Mouse (Mus musculus): ENCODE results near the gene Rpp40. TPM values are rescaled to one million over a fixed set of nuclear protein-coding genes. Genes with fewer than 3 reads are reported as not detected.

Rpp40 gene
- polyA plus RNA-seq, 1 experiment from 2014 or later, result 21.7 TPM

DNA sequence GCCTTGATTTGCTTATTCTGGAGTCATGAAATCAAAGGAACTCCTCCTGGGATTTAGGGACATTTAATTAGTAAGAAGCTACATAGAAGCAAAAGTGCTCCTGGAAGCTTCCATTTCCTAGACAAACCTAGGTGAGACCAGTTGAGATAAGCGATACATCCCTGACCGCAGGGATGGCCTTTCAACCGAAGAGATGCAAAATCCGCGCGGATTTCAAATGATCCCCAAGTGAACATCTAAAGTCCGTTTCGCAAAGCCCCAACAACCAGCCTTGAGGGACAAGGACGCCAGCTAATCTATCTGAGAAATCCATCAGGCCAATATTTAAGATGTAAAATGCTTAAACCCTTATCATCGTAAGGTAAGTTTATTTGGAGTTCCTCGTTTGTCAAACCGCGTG is 781 bp downstream of the Rpp40 start:
- H3K27me3 ChIP-seq (ENCODE audit: control insufficient read depth, insufficient read depth, low read length), result no peaks in the 10 kb centered on the region
- H3K9me3 ChIP-seq (ENCODE audit: control insufficient read depth, low read length), result no peaks in the 10 kb centered on the region
- peak overlapping the region; percentile 61 for H3K4me3 ChIP-seq (ENCODE audit: low read depth, low read length)
- no peaks in the 10 kb centered on the region for H3K4me1 ChIP-seq (replicated peaks; ENCODE audit: control insufficient read depth, insufficient read depth, low read length)
- H3K9ac ChIP-seq (ENCODE audit: low read length), result peak overlapping the region; percentile 67
- H3K36me3 ChIP-seq (ENCODE audit: control insufficient read depth, insufficient read depth, low read length), result no peaks in the 10 kb centered on the region; the same call in 1 of the 2 replicates
- H3K4me2 ChIP-seq (ENCODE audit: low read depth, low read length, severe bottlenecking), result peak overlapping the region; percentile 63
- WGBS, result 3% methylated on average over 13 of the region's 13 CpGs
- DNase-seq (ENCODE audit: low spot score), result peak; percentile 50
- H3K27ac ChIP-seq (ENCODE audit: low read depth, low read length), result no peak overlapping the region
- ATAC-seq (replicated peaks; ENCODE audit: low FRiP score), result no peak

DNA sequence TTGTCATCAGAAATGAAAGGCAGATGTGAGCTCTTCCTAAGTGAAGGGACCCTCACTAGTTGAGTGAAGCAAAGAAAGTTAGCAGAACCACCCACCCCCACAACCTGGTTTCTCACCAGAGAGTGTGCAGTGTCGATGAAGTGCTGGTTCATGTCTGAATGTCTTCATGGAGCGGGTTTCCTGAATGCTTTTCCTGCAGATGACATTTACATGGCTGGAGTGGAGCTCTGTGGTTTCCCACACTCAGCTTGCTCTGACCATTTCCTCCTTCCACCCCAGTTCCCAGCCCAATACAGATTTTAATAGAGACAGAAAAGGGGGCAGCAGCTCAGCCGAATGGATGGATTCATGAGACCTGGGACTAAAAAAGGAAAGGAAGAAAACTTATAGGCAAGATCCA is 13.3 kb downstream of the Rpp40 start:
- no peak overlapping the region for H3K4me2 ChIP-seq (ENCODE audit: low read depth, low read length, severe bottlenecking)
- H3K4me3 ChIP-seq (ENCODE audit: low read depth, low read length), result no peak overlapping the region
- WGBS, result 87% methylated on average over 3 of the region's 3 CpGs
- H3K36me3 ChIP-seq (ENCODE audit: control insufficient read depth, insufficient read depth, low read length), result peaks cover 4% of the 10 kb centered on the region; the same call in 1 of the 2 replicates
- no peak overlapping the region for H3K27ac ChIP-seq (ENCODE audit: low read depth, low read length)
- H3K9me3 ChIP-seq (ENCODE audit: control insufficient read depth, low read length), result no peaks in the 10 kb centered on the region
- no peaks in the 10 kb centered on the region for H3K4me1 ChIP-seq (replicated peaks; ENCODE audit: control insufficient read depth, insufficient read depth, low read length)
- no peak for ATAC-seq (replicated peaks; ENCODE audit: low FRiP score)
- DNase-seq (ENCODE audit: low spot score), result no peak
- H3K9ac ChIP-seq (ENCODE audit: low read length), result no peak overlapping the region
- no peaks in the 10 kb centered on the region for H3K27me3 ChIP-seq (ENCODE audit: control insufficient read depth, insufficient read depth, low read length)

DNA sequence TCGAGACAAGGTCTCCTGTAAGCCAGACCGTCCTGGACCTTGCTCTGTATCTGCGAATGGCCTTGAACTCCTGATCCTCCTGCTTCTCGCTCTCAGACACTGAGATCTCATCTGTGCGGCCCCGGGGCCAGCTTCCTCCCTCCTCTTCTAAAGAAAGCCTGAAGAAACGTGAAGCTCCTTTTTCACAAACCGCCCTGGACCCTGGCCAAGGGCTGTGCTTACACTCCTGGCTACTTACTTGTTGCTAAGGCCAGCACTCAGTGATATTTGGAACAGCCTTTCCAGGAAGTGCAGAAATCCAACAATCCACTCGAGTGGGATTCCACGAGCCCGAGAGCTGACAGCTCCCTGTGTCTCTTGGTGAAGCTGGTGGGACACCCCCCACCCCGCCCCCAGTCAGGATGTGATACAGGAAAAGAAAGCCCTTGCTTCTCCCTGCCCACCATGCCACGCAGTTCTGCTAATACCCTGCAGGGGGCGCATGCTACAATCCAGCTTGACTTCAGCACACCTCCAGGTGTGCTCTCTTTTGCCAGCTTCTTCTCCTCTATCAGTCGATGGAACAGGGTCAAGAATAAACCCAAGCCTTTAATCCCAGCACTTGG is 19.9 kb downstream of the Rpp40 start:
- Histone ChIP-seq H3K4me1 (replicated peaks; ENCODE audit: control insufficient read depth, insufficient read depth, low read length) (no peaks in the 10 kb centered on the region), H3K27me3 (ENCODE audit: control insufficient read depth, insufficient read depth, low read length) (no peaks in the 10 kb centered on the region), H3K4me3 (ENCODE audit: low read depth, low read length) (no peak overlapping the region), H3K4me2 (ENCODE audit: low read depth, low read length, severe bottlenecking) (no peak overlapping the region), H3K9me3 (ENCODE audit: control insufficient read depth, low read length) (no peaks in the 10 kb centered on the region), H3K27ac (ENCODE audit: low read depth, low read length) (no peak overlapping the region), H3K36me3 (ENCODE audit: control insufficient read depth, insufficient read depth, low read length) (no peaks in the 10 kb centered on the region), H3K9ac (ENCODE audit: low read length) (no peak overlapping the region)
- DNase-seq (ENCODE audit: low spot score) (peak; percentile 69), ATAC-seq (replicated peaks; ENCODE audit: low FRiP score) (no peak)
- 39% methylated on average over 15 of the region's 15 CpGs for WGBS

DNA sequence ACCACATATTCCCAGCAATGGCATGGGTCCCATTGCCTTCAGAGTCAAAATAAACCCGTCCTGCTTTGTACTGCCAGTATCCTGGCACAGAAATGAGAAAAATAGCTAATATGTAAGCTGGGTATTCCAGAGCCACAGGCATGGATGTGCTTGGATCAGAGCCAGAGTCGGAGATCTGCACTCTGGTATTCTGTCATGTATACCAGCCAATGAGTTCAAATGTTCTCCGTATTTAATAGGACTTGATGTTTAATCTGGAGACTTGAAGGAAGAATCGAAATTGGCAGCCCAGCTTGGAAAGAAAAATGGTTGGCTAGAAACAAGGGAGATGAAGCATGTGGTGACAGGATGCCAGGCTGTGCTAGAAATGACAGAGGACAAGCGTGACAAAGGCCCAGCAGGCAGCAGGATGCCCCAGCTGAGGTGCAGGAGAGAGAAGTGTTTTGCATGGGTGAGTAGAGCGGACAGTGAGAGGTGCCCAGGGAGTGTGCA is 25.6 kb downstream of the Rpp40 start:
- H3K9me3 ChIP-seq (ENCODE audit: control insufficient read depth, low read length), result no peaks in the 10 kb centered on the region
- no peak overlapping the region for H3K27ac ChIP-seq (ENCODE audit: low read depth, low read length)
- H3K36me3 ChIP-seq (ENCODE audit: control insufficient read depth, insufficient read depth, low read length), result no peaks in the 10 kb centered on the region
- no peak for DNase-seq (ENCODE audit: low spot score)
- no peak overlapping the region for H3K4me2 ChIP-seq (ENCODE audit: low read depth, low read length, severe bottlenecking)
- no peak overlapping the region for H3K9ac ChIP-seq (ENCODE audit: low read length)
- H3K4me1 ChIP-seq (replicated peaks; ENCODE audit: control insufficient read depth, insufficient read depth, low read length), result no peaks in the 10 kb centered on the region
- no peaks in the 10 kb centered on the region for H3K27me3 ChIP-seq (ENCODE audit: control insufficient read depth, insufficient read depth, low read length)
- no peak for ATAC-seq (replicated peaks; ENCODE audit: low FRiP score)
- H3K4me3 ChIP-seq (ENCODE audit: low read depth, low read length), result no peak overlapping the region
- WGBS, result 73% methylated on average over 6 of the region's 6 CpGs

DNA sequence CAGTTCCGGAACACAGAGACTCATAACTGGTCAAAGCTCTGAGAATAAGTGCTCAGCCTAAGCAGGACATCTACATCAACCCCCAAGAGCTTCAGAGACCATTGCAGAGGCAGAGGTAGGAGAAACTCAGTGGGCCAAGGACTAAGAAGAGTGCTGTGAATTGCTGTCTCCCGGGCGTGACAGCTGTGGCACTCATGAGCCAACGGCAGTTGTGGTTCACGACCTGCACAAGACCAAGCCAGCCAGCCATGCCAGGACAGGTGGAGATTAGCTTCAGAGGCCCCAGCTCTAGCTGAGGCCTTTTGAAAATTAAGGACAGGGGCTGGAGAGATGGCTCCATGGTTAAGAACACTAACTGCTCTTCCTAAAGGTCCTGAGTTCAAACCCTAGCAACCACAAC is 26.6 kb downstream of the Rpp40 start:
- no peak for ATAC-seq (replicated peaks; ENCODE audit: low FRiP score)
- no peak for DNase-seq (ENCODE audit: low spot score)
- no peak overlapping the region for H3K9ac ChIP-seq (ENCODE audit: low read length)
- no peaks in the 10 kb centered on the region for H3K27me3 ChIP-seq (ENCODE audit: control insufficient read depth, insufficient read depth, low read length)
- WGBS, result 81% methylated on average over 5 of the region's 5 CpGs
- H3K4me3 ChIP-seq (ENCODE audit: low read depth, low read length), result no peak overlapping the region
- no peak overlapping the region for H3K4me2 ChIP-seq (ENCODE audit: low read depth, low read length, severe bottlenecking)
- H3K4me1 ChIP-seq (replicated peaks; ENCODE audit: control insufficient read depth, insufficient read depth, low read length), result no peaks in the 10 kb centered on the region
- H3K9me3 ChIP-seq (ENCODE audit: control insufficient read depth, low read length), result no peaks in the 10 kb centered on the region
- H3K27ac ChIP-seq (ENCODE audit: low read depth, low read length), result no peak overlapping the region
- no peaks in the 10 kb centered on the region for H3K36me3 ChIP-seq (ENCODE audit: control insufficient read depth, insufficient read depth, low read length)

DNA sequence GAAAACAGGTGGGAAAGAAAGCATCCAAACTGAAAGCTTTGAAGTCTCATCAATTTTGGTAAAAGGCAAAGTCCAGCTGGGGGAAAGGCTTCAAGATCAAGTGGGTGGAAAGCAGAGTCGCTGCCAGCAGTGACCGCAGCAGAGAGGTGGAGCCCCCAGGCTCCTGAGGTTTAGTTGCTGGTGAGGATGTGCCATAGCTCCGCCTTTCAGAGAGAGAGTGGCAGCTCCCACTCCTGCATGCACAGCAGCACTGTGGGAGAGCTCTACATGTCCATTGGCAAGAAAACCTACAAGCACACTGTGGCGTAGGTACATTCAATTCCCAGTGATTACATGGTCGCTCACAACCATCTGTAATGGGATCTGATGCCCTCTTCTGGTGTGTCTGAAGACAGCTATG is 27.1 kb downstream of the Rpp40 start:
- Histone ChIP-seq H3K4me1 (replicated peaks; ENCODE audit: control insufficient read depth, insufficient read depth, low read length) (no peaks in the 10 kb centered on the region), H3K4me2 (ENCODE audit: low read depth, low read length, severe bottlenecking) (no peak overlapping the region), H3K27me3 (ENCODE audit: control insufficient read depth, insufficient read depth, low read length) (no peaks in the 10 kb centered on the region), H3K36me3 (ENCODE audit: control insufficient read depth, insufficient read depth, low read length) (no peaks in the 10 kb centered on the region), H3K9ac (ENCODE audit: low read length) (no peak overlapping the region), H3K27ac (ENCODE audit: low read depth, low read length) (no peak overlapping the region), H3K9me3 (ENCODE audit: control insufficient read depth, low read length) (no peaks in the 10 kb centered on the region), H3K4me3 (ENCODE audit: low read depth, low read length) (no peak overlapping the region)
- DNase-seq (ENCODE audit: low spot score) (no peak), ATAC-seq (replicated peaks; ENCODE audit: low FRiP score) (no peak)
- WGBS, result 53% methylated on average over 5 of the region's 5 CpGs

DNA sequence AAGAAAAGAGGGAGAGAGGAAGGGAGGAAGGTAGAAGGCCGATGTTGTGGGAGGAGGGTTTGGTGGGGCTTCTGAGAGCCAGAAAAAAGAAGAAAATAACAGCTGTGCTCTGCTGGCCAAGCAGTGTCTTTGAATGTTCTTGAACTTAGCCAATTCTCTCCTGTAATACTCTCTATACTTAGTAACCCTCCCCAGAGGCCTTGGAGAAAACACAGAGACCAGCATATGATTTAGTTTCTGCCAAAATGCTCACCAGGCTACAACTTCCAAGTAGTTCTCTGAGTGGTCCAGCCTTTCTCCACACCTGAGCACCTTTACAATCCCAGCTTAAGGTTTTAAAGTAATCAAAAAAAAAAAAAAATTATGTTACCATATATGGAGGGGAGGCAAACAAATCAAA is 27.9 kb downstream of the Rpp40 start:
- H3K4me3 ChIP-seq (ENCODE audit: low read depth, low read length), result no peak overlapping the region
- no peak overlapping the region for H3K4me2 ChIP-seq (ENCODE audit: low read depth, low read length, severe bottlenecking)
- H3K27me3 ChIP-seq (ENCODE audit: control insufficient read depth, insufficient read depth, low read length), result no peaks in the 10 kb centered on the region
- H3K9me3 ChIP-seq (ENCODE audit: control insufficient read depth, low read length), result no peaks in the 10 kb centered on the region
- no peak overlapping the region for H3K27ac ChIP-seq (ENCODE audit: low read depth, low read length)
- no peak overlapping the region for H3K9ac ChIP-seq (ENCODE audit: low read length)
- no peaks in the 10 kb centered on the region for H3K4me1 ChIP-seq (replicated peaks; ENCODE audit: control insufficient read depth, insufficient read depth, low read length)
- ATAC-seq (replicated peaks; ENCODE audit: low FRiP score), result no peak
- H3K36me3 ChIP-seq (ENCODE audit: control insufficient read depth, insufficient read depth, low read length), result no peaks in the 10 kb centered on the region
- 94% methylated on average over 1 of the region's 1 CpGs for WGBS
- DNase-seq (ENCODE audit: low spot score), result no peak

DNA sequence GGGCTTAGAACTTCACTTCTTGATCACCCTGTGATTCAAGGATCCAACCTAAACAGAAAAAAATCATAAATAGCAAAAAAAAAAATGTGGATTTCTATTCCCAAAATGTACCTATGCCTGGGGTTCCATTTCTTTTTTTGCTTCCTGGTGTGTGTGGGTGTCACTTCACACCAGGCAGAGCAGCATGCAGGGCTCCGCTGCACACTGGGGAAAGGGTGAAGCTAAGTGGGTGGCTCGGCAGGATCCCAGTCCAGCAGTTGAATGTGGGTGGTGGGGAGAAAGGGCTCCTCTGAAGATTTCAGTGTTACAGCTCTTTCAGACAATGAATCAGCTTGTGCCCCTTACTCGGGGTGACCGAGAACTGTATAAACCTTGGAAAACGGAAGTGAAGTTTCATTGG is 30.8 kb downstream of the Rpp40 start:
- WGBS, result 81% methylated on average over 5 of the region's 5 CpGs
- H3K4me3 ChIP-seq (ENCODE audit: low read depth, low read length), result no peak overlapping the region
- no peaks in the 10 kb centered on the region for H3K9me3 ChIP-seq (ENCODE audit: control insufficient read depth, low read length)
- no peak overlapping the region for H3K4me2 ChIP-seq (ENCODE audit: low read depth, low read length, severe bottlenecking)
- H3K27ac ChIP-seq (ENCODE audit: low read depth, low read length), result no peak overlapping the region
- no peaks in the 10 kb centered on the region for H3K36me3 ChIP-seq (ENCODE audit: control insufficient read depth, insufficient read depth, low read length)
- DNase-seq (ENCODE audit: low spot score) (no peak), ATAC-seq (replicated peaks; ENCODE audit: low FRiP score) (no peak)
- H3K4me1 ChIP-seq (replicated peaks; ENCODE audit: control insufficient read depth, insufficient read depth, low read length), result no peaks in the 10 kb centered on the region
- no peak overlapping the region for H3K9ac ChIP-seq (ENCODE audit: low read length)
- H3K27me3 ChIP-seq (ENCODE audit: control insufficient read depth, insufficient read depth, low read length), result no peaks in the 10 kb centered on the region

DNA sequence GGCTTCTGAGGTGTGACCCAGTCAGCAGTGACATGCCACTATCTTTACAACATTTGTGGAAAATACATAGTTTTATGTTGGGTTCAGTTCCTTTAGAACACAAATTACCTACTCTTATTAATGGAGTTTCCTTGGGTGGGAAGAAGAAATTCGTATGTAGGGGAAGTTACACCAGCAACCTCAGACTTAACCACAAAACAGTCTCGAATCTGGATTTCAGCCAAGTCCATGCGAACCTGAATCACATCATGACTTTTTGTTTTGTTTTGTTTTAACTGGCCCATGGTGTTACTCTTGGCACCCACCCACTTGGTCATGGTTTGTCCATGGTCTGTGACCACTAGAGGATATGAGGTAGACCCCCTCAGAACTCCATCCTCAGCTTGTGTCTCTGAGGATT is 35.1 kb downstream of the Rpp40 start:
- no peak overlapping the region for H3K9ac ChIP-seq (ENCODE audit: low read length)
- H3K27ac ChIP-seq (ENCODE audit: low read depth, low read length), result no peak overlapping the region
- DNase-seq (ENCODE audit: low spot score) (no peak), ATAC-seq (replicated peaks; ENCODE audit: low FRiP score) (no peak)
- H3K4me2 ChIP-seq (ENCODE audit: low read depth, low read length, severe bottlenecking), result no peak overlapping the region
- no peaks in the 10 kb centered on the region for H3K36me3 ChIP-seq (ENCODE audit: control insufficient read depth, insufficient read depth, low read length)
- no peaks in the 10 kb centered on the region for H3K27me3 ChIP-seq (ENCODE audit: control insufficient read depth, insufficient read depth, low read length)
- WGBS, result 90% methylated on average over 3 of the region's 3 CpGs
- H3K4me3 ChIP-seq (ENCODE audit: low read depth, low read length), result no peak overlapping the region
- H3K4me1 ChIP-seq (replicated peaks; ENCODE audit: control insufficient read depth, insufficient read depth, low read length), result no peaks in the 10 kb centered on the region
- H3K9me3 ChIP-seq (ENCODE audit: control insufficient read depth, low read length), result no peaks in the 10 kb centered on the region
